Mouse (Mus musculus) adrenal gland (tissue): Measurements from ENCODE around the gene Fstl5.

Experiments
- intact Hi-C: fragments of 180-260 bp; cut with DNase I; formaldehyde crosslinking; loops from one replicate; pipeline ENCODE4 v1.15.1; 2025
- long read RNA-seq, 2 experiments: library from polyadenylated mRNA; unstranded; transcript quantifications; one replicate each; pipeline ENCODE4 v2.0.0; 2020; ENCODE audit warnings: borderline replicate concordance in 1 of 2; ENCODE audit not compliant: insufficient replicate concordance in 1 of 2

Gene Fstl5
- long read RNA-seq, experiment 1, full-length matches to known transcripts: 3 of 9 reads
- long read RNA-seq, experiment 1, partial matches to known transcripts: 0 of 9 reads
- long read RNA-seq, experiment 1, other reads (novel, unspliced or antisense): 6 of 9 reads
- long read RNA-seq, experiment 2, full-length matches to known transcripts: 4 of 11 reads
- long read RNA-seq, experiment 2, partial matches to known transcripts: 1 of 11 reads
- long read RNA-seq, experiment 2, other reads (novel, unspliced or antisense): 6 of 11 reads

DNA sequence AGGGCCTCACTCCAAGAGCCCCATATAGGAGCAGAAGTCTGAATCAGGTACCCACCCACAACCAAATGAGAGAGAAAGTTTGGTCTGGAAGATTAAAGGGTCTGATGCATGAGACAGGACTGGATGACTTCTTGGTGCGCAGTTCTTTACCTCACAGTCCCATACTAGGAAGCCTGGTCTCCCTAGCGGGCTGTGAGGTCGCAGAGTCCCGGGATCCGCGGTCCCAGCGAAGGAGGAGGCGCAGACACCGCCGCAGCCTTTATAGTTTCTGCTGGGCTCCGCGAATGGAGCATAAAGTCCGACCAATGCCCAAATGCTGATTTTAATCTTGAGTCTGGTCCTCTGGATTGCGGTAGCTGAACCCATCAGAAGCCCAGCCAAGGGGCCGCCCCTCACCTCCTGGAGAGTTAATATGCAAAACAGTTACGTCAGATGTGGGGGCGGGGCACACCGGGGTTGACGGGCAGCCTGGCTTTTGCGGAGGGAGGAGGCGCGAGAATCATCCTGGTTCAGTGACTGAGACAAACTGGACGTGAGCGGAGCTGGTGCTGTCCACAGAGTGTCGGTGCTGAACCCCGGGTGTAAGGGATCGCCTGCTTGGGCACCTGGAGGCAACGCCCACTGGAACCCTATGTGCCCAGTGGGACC lies at the start of gene Fstl5:
TSS of gene Fstl5 (plus strand) at position 211 of the 648 bp plus-strand sequence.
- intact Hi-C loops: no loop called here

DNA sequence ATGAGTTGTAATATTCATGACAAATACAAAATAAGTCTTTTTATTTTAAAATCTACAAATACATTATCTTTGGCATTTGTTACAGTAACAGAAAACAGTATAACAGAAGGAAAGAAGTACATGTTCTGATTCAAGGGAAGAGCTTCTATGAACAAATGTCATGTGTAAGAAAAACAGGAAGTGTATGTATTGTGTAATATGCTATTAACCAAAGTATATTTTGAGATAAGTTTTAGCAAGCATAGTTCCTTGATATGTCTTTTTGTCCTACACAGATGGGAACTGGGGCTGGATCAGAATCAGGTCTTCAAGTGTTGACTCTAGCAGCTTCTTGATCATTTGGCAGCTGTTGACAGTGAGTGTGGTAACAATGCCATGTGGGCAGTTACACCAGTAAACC lies 48.5 kb upstream of the Fstl5 start:
- intact Hi-C loops: no loop called here

DNA sequence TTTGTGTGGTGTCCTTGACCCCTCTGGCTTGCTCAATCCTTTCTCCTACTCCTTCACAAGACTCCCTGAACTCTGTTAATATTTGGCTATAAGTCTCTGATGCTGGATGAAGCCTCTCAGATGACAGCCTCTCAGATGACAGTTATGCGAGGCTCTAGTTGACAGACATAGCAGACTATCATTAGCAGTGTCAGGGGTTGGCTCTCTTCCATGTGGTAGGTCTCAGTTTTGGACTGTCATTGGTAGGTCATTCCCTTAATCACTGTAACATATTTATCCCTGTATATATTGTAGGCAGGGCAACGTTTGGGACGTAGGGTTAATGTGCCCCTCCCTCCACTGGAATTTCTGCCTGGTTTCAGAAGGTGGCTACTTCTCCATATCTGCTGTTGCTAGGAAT lies 22.9 kb upstream of the Fstl5 start:
- intact Hi-C loops: no loop called here

DNA sequence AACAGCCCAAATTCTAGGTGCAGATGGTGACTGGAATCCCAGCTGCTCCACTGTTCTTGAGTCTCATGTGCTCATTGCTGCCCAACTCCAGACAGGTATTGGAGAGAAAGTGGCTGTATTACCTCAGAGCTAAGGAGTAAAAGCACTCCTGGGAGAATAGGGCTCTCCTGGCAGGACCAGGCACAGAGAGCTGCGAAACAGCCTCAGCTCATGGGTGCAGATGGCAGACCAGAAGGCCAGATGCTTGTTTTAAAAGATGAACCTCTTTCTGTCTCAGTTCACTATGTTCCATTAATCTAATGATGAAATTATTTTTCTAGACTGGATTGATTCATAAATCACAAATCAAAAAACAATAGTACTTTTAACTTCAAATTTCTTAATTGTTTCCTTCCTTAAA lies 12.1 kb upstream of the Fstl5 start:
- intact Hi-C loops: no loop called here

DNA sequence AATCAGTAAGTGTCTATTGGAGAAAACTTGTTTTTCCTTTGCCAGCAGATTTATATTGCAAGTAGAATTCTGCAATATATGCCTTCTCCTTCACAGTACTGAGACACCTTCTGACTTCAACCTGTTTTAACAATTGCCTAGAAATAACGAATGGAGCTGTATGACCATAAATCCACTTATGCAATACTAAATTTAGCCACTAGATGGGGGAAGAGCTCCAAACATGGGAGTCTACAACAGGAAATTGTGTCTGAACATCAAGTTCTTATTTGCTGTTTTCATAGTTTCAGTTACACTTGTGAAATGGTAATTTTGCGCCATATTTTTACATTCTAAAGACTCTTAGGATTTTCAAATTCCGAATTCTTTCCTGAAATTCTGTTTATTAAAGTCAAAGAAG lies 6.2 kb upstream of the Fstl5 start:
- intact Hi-C loops: no loop called here

DNA sequence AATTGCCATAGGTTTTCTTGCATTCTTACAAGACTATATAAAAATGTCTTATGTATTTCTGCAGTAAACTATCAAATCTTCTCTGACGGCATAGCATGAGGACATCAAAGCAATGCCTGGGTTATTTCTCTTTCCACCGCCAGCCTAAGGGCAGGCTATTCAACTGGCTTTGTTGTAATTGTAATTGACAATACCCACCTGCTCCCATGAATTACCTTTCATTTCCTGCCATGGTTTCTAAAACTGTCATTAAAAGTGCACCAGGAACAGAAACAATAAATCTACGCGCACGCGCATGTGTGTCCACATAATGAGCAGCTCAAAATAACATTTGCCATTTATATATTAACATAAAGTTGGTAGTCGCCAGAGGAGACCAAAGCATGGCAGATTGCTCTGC lies 1.2 kb upstream of the Fstl5 start:
- intact Hi-C loops: no loop called here

DNA sequence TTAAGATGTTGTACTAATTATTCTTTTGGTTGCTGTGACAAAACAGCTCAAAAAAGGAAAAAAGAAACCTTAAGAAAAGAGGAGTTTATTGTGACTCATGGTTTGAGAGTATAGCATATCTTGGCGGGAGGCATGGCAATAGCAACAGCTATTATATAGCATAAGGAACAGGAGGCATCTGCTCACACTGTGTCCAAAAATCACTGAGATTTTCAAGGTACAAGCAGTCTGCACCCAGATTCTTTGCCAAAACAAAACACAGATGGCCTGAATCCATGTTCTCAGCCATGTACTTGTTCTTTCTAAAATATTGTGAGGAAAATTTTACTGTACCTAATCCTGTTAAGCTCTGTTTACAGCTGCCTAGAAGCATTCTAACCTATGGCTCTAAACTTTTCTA lies 66.4 kb downstream of the Fstl5 start:
- intact Hi-C loops: no loop called here

DNA sequence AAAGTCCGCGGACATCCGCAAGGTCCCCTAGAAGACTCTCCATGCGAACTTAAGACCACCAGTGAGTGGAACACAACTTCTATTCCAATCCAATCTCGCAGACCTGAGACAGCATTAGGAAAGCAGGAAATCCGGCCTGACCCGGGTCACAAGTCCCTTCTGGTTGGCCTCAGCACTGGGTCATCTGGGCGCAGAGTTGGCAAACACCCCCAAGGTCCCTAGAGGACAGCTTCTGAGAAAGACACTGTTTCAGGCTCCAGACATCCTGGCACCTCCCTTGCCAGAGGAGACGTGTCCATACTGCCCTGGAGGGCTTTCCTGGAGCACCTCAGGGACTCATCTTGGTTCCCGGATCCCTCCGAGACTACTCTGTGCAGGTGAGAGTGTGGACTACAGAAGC lies 73.8 kb downstream of the Fstl5 start:
- intact Hi-C loops: no loop called here

DNA sequence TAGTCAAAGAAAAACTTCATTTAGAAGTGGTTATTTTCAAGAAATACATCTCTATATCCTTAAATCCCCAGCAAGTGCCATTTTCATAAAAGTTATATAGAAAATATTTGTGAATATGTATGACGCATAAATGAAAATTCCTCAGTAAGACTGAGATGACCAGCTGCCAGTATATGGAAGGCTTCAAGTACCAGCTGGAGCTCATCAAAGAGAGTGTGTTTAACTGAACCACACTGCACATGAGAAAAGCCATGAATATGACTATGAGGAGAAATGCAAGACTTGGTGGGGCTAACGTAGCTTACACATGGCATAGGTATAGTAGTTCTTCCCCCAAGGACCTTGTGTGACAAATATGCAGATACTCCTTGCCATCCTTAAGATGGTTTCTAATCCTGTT lies 164.8 kb downstream of the Fstl5 start:
- intact Hi-C loops: no loop called here

DNA sequence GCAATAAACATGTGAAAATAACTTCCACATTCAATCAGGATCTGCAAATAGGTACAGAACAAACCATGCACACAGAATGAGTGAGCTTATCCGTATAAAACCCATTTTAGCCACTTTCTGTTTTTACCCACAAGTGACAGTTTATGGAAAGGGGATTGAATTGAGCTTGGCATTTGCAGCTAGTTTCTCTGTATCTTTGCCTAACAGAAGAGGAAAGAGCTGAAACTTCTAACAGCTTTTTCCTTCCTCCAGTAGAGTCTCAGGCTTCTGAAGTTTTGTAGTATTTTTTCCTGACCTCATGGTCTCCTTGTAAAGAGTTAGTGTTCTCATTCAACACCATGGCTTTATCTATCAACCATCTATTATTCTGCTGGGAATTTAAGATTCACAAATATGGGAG lies 177.3 kb downstream of the Fstl5 start:
- intact Hi-C loops: no loop called here

DNA sequence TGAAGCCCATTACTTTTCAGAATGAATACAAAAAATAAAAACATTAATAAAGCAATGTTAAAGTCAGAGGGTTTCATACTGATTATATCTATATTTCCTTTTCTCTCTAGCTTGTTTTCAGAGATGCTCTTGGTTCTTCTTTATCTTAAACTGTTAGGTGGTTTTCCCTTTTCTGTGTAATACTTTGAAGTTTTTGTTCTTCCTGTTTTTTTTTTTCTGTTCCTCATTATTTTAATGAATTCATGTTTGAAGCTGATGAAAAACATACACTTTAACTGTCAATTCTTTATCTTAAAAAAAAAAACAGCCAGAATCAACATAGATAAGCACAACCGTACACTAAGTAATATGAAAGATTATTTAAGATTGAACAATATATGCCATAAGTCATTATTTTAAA lies 218.9 kb downstream of the Fstl5 start:
- intact Hi-C loops: no loop called here

DNA sequence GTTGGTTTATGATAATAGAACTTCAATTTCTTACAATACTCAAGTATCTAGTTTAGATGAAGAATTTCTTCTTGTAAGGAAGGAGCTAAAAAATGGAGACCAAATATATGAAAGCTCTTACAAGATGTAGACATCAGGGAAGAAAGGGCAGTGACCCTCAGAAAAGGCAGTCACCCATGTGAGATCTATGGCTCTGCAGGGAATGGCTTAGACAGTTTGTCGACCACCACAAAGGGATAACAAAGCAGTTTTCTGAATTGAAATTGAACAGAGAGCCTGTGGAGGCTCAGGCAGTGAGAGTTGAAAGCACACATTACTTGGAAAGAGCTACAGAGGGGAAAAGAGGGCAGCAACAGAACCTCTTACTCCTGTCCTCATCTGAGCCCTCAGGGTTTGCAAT lies 220.3 kb downstream of the Fstl5 start:
- intact Hi-C loops: no loop called here

DNA sequence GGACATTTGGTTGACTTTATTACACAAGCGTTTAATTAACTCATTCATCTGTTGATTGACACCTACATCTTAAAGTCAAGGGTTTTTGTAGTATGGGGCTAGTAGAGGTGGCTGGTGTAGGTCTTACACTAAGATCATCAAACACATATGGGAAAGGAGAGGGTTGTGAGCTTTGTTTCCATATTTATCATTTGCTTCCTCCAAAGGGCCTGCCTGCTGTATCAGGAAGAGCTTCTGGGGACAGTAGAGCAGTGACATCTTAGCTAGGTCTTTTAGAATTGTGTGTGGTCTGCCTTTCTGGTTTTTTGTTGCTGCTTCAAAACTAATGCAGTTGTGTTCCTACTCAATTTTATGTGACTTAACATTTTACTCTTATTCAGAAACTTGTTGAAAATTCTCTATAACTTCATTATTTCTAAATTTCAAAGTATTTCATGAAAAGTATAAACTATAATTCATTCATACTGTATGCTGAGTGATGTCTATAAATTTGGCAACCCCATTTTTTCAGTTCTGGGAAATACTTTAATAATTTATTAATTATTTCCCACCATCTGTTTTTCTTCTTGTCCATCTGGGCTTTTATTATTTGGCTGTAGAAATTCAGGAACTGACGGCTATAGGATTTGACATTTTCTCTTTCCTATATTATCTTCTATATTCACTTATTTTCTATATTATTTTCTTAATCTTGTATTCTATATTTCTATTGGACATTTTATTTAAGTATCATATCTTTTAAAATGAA lies 227.1 kb downstream of the Fstl5 start:
- intact Hi-C loops: no loop called here

DNA sequence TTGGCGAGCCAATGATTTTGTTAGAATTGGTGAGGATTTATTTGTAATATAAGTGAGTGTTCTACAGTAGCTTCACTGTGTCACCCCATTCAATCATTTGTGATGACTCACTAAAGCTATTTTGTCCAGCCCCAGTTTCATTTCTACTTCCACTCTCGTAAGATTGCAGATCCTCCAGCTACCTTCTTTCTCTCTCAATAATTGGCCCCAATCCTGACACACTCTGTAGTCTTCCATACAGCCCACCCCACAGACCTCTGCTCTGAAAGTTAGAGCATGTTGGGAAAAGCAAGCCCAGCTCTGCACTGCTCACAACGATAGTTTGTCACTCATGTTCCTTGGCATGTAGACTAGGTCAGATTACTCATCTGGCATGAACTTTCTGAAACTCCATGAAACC lies 242.9 kb downstream of the Fstl5 start:
- intact Hi-C loops: no loop called here

DNA sequence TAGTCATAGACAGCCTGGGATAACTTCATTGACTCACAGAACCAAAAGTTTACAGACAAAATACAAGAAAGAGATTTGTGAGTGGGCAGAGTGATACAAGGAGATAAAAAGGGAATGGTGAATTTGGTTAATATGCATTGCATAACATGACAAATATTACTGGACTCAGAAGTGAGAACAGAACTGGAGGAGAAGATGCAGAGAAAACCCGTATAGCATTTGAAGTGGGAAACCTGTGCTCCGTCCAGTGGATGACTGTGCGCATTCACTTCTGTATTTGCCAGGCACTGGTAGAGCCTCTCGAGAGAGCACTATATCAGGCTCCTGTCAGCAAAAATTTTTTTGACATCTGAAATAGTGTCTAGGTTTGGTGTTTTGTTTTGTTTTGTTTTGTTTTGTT lies 245.5 kb downstream of the Fstl5 start:
- intact Hi-C loops: no loop called here

DNA sequence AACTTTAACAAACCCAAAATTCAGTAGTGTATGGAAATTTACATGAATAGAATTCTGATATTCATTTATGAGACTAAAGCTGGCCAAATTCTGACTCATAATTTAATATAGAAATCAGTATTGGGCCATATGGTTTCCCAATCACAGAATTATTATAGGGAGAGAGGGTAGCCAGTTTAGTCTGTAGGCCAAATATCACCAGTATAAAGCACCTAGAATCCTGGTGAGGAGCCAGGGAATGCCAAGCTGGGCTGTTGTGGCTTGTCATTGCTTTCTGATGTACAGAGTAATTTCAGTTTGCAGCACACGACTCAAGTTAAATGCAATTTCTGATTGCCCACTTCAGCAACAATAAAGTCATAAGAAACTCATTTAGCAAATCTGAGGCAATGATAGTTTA lies 248.4 kb downstream of the Fstl5 start:
- intact Hi-C loops: no loop called here

DNA sequence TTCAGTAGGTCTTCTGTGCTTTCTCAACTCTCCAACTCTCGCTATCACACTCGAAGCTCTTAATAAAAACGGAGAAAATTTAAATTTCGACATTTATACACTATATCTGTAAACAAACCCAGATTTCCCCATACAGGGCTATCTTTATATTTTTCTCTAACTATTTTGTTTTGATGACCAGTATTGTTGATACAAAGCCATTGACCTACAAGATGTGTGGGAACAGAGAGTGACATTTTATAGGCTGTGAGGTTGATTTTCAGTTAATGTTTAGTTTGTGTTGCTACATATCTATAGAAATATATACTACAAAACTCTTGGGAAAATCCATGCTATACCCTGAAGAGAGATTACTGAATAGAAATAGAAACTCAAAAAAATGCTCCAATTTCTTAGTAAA lies 262.9 kb downstream of the Fstl5 start:
- intact Hi-C loops: no loop called here

DNA sequence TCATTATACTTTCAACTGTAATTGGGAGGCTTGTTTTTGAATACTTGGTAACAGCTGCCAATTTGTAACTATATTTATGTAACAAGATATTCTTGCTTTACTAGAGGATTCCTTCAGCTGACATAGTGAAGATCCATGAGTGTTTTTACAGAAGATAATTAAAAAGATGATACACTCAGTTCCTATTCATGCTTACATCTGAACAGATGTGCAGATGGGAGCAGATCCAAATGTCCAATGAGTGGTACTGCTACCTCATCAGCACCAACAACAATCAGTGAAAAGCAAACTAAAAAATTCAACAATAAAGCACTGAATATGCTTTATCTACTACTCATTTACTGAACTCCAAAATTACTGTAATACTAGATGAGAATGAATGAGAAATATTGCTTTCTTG lies 292.9 kb downstream of the Fstl5 start:
- intact Hi-C loops: no loop called here

DNA sequence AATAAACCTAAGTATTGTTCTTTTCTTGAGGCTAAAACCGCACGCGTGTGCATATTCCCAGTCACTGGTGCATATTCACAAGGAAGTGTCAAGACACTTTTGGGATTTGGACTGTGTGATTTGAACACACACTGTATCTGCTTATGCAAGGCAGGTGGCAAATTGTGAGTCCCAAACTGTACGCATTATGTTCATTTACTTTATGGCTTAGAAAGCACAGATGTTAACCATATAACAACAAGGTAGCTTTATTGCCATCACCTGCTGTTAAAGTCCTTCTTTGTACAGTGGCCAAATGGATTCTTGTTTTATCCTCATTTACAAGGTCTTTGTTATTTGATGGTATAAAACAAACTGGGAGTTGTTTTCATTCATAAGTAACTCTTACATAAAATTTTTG lies 295.8 kb downstream of the Fstl5 start:
- intact Hi-C loops: no loop called here

DNA sequence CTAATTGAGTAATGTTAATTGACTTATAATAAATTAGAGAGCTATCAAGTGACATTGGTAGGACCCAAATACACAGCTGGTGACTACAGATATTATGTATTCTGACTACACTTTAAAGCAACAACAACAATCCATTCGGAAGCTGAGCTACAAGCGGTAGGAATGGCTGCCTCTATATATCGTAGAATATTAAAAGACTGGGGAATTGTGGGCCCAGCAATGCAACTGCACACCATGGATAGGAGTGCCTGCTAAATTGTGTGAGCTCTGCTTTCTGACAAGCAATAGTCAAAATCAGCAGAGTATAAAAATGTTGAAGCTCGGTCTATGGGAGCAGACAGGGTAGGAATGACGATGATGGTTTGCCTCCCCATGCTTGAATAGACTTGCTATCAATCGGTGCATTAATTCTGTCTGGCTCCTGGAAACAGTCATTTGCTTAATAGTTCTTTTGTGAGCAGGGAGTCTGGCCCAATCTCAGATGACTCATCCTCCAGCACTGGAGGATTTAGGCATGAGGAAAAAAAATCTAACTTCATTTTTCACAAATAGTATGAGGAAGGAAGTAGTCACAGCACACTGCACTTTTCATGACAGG lies 354.8 kb downstream of the Fstl5 start:
- intact Hi-C loops: no loop called here

DNA sequence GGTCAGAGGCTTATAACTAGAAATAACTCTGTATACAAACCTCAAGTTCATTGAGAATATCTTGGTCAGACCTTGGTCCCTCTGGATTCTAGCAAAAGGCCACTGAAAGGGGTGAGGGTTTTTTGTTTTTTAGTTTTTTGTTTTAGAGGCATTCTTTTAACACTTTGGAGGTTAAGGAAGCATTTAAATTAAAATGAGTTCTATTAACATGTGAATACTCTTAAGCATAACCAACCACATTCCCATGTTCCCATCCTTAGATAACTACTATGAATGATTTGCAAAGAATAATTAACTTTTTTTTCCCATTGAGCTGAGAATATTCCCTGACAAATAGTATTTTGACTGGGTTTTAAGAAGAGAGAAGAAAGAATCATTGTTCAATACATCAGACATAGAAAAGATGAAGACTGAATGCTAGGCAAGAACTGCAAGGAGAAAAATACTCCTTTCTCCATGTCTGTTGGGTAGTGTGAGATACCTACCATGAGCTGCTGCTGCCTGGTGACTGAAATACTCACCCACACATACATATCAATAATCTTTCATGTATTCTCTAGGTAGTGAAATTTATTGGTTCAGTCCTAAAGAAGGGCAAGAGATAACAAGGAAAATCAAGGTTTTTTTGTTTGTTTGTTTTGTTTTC lies 393.3 kb downstream of the Fstl5 start:
- intact Hi-C loops: no loop called here

DNA sequence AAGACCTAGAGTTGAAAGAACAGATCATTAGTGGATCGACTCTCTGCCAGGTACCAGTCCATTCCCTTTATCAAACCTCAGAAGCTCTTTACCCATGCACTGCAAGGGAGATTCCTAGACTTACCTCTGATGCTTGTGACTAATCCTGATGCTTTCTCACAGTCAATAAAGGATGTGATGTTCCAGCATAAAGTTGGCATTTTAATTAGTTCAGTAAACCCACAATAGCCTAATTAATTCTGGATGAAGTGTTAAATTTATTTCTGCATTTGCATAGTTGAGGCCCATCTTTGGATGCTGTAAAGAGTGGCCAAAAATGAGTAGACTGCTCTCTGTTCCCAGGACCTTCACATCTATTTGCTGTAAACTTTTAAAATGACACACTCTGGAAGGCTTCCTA lies 394.1 kb downstream of the Fstl5 start:
- intact Hi-C loops: no loop called here
